Mouse (Mus musculus): ENCODE data around the gene Rbms1. TPM values are rescaled to one million over a fixed set of nuclear protein-coding genes. Genes with fewer than 3 reads are reported as not detected.

Gene Rbms1
- 10 to 100 TPM; 17.8 to 20.1 TPM for total RNA-seq (2021)
- long read RNA-seq, experiment 1, partial matches to known transcripts = 0 of 11 reads
- long read RNA-seq, experiment 1, other reads (novel, unspliced or antisense) = 9 of 11 reads
- long read RNA-seq, experiment 2, full-length matches to known transcripts = 4 of 20 reads
- long read RNA-seq, experiment 2, partial matches to known transcripts = 4 of 20 reads
- long read RNA-seq, experiment 2, other reads (novel, unspliced or antisense) = 12 of 20 reads

DNA sequence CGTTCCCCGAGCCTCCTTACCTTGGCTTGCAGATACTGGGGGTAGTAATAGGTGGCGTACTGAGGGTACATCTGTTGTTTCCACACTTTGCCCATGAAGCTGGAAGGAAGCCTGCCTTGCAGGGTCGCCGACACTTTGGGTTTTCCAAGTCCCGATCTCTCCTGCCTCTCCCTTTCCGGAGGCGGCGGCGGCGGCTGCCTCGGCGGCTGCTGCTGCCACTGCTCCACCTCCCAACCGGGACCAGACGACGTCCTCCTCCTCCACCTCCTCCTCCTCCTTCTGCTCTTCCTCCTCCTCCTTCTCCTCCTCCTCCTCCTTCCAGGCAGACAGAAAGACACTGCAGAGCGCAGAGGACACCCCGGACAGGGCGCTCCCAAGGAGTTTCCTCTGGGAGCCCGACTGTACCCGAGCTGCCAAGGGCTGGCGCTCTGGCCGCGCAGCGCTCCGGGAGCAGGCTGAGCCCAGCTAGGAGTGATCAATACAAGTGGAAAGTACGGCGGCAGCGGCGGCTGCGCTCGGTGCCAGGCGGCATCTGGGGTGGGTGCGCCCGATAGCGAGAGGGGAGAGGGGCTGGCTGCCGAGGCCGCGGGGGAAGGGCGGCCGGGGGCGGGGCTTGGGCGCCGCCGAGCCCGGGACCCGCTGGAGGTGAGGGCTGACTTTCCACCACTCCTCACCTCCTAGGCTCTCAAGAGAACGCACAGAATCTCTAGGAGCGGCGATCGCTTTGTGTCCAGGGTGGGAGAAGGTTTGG is at the start of gene Rbms1:
Gene Rbms1, minus strand, starts transcription at position 522 of the 751 bp plus-strand sequence.
- peak; percentile 63 to 76 for DNase-seq
- intact Hi-C loops (cut with DNase I) = loop anchor here (5.0 to 10.0 kb wide), 4 partner anchors 61 to 442 kb away; no protein-coding TSS in a partner anchor

DNA sequence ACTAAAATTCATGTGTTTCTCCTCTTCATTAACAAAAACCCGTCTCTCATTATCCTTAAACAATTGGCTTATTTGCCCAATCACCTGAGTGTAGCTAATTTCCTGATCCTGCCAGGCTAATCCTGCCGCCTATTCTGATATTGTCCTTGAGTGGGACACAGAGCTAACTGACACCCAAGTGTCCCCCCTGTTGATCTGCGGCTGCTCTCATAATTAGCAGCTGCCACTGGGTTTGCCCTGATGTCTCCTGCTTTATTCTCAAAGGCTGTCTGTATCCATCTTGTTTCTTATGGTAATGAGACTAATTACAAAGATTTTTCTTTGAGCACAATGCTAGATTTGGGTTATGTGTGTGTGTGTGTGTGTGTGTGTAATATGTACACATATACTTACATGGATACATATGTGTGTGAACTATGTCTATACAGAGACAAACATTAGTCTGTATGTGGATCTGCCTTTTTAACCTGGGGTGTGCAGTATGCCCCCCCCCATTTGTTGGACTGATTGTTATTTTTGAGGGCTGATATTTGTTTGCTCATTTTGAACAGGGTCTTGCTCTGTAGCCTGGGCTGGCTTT is 49.3 kb upstream of the Rbms1 start:
- intact Hi-C loops (cut with DNase I) = no loop called here
- no peak for DNase-seq

DNA sequence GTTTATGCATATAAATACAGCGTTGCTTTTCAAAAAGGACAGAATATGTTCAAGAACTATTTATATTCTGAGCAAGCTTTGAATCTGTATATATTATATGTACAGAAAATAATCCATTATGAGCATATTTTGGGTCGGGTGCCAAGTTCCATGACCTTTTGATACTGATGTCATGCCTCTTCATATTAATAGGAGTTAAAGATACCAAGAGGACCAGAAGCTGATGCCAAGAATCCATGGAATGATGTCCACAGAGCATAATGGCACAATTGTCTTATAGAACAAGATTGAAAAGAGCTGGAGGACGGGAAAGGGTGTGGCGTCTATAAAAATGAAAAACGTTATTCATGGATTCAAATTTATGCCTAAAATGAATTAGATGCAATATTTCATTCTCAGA is 23.3 kb upstream of the Rbms1 start:
- intact Hi-C loops (cut with DNase I) = no loop called here
- no peak for DNase-seq

DNA sequence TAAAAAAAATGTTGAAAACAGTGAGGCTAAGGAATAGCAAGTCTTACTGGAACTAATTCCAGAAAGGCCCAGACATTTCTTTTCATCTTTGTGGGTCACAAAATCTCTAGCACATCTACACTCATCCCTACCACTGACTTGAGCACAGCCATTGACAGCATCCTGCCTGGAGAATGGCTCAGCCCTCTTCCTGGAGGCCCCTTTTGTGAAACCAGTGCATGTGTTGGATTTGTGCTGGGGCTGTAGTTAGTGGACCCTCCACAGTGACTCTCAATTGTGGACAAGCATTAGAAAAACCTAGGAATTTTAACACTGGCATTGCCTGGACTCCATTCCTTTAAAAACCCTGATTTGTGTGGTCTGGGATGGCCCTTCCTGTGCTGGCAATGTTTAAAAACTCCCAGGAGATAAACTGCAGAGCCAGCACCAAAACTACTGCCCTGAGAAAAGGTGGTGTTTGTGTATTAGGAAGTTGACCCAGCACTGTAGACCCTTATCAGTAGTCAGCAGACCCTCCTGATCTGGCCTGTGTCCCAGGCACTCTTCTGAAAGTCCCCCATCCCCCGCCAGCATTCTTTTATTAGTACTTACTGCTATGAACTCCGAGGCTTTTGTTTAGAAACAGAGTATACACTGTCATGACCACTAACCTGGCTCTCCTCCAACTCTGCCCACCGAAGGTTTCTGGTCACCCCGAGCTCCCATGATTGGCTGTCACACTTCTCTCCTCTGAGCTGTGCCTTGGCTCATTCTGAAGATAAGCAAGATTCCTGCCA is 15.7 kb upstream of the Rbms1 start:
- DNase-seq = no peak
- intact Hi-C loops (cut with DNase I) = no loop called here

DNA sequence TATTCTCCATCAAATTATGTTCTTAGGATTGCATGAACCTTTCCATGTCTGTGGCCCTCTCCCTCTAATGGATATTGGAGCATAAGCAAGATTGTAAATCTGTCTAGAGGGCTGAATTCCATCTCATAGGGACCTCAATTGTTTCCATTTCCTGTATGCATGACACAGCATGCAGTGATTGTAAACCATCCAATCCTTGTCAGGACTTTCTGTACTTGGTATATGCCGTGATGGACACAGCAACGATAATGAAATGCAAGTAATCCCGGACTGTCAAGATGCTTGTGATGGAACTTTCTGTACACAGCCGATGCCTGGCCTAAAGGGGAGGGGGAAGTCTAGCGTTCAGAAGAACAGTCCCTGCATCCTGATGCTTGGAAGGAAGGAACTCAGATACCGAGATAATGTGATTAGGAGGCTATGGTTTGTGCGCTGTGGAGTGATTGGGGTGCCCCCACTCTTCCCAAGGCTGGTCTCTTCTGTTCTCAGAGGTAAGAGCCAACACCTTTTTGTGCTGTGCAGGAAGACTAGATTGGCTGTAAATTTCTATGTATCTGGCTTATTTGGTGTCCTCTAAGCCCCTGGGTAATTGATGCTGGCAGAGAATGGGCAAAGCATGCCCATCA is 9.3 kb upstream of the Rbms1 start:
- no peak for DNase-seq
- intact Hi-C loops (cut with DNase I) = no loop called here

DNA sequence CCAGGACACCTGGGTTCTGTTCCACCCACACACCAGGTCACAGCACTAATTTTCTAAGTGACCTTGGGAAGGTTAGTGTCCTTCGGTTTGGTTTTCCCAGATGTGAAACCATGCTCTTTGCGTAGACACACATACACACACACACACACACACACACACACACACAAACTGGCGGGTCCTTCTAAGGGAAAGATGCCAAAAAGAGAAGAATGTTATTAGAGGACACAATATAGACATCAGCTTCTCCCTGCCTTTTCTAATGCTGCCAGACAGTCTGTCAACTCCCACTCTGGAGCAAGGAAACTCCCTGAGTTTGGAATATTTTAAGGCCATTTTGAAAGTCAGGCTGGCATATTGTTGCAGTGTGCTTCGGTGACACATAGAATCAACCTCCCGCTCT is 624 bp upstream of the Rbms1 start:
- no peak for DNase-seq
- intact Hi-C loops (cut with DNase I) = loop anchor here (5.0 to 10.0 kb wide), 4 partner anchors 61 to 441 kb away; no protein-coding TSS in a partner anchor

DNA sequence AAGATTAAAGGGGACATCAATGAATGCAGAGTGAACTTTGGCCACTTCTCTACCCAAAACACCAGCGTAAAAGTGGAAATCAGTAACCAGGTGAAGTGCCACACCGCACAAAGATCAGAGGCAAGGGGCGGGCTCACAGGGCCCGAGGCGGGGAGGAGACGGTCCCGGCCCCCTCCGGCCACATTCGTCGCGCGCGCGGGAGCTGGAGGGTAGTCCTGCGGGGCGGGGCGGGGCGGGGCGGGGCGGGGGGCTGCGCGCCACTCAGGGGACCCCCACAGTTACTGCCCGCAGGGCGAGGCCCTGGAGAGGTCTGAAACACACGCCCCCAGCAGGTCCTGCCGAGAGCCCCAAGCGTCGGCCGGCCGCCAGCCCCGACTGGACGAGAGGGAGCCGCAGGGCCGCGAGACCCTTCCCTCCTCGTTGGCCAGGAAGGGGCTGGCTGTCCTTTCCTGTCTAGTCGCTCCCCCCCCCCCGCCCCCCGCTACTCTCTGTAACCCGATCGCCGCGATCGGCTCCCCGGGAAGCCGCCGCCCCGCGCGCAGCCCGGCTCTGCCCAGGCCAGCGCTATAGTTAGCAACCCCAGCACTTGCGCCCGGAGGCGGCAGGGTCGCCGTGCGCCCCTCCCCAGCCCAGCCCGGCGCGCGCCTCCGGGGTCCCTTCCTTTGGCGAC is 856 bp downstream of the Rbms1 start:
- intact Hi-C loops (cut with DNase I) = loop anchor here (5.0 to 10.0 kb wide), 4 partner anchors 60 to 443 kb away; no protein-coding TSS in a partner anchor
- peak; percentile 55 to 62 for DNase-seq

DNA sequence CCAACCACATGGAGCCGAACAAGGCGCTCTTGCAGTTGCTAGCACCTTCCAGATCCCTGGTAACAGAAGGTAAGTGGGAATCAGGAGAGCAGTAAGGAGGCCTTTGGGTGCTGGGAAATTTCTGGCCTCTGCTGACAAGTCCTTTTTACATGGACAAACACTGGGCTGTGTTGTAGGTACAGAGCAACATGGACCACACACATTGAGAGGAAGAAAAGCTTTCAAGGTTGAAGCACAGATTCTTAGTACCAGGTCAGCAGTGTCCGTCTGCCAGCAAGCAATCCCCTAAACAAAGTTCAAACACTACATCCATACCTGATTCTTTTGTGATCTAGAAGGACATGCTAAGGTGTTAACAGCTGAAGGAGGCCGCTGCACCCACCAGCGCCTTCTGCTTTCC is 1.7 kb downstream of the Rbms1 start:
- no peak for DNase-seq
- intact Hi-C loops (cut with DNase I) = loop anchor here (5.0 to 10.0 kb wide), 4 partner anchors 59 to 444 kb away; no protein-coding TSS in a partner anchor

DNA sequence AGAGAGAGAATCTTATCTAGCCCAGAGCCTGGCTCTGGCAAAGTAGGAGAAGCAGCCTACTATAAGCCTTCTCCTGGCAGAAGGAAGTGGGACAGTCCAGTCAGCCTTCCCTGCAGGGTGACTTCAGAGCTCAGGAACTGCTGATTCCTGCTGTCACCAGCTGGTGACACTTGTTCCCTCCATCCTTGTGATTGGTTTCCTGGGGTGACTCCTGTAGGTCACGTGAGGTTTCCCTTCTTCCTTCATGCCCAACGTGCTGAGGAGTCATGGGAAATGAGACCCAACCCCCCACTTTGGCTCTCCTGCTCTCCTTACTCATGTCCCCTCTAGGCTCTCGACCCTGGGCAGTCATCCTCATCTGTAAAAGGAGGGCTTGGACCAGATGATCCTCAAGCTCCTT is 14.8 kb downstream of the Rbms1 start:
- intact Hi-C loops (cut with DNase I) = no loop called here
- DNase-seq = no peak

DNA sequence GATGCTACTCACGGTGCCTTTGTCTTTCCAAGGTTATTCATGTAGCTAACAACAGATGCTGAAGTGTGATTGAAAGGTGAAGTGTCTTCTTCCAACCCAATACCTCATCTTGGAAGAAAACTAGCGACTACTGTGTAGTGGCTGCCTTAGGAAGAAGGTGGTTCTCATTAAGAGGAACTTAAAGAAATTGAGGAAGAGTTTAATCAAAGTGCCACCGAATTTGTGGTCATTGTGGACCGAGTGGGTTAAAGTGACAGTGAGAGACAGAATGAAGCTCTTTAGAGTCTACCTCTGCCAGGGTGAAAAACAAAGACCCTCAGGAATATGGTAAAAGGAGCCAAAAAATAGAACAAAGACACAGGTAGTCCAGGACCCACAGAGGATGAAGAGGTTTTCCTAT is 15.2 kb downstream of the Rbms1 start:
- intact Hi-C loops (cut with DNase I) = no loop called here
- no peak for DNase-seq

DNA sequence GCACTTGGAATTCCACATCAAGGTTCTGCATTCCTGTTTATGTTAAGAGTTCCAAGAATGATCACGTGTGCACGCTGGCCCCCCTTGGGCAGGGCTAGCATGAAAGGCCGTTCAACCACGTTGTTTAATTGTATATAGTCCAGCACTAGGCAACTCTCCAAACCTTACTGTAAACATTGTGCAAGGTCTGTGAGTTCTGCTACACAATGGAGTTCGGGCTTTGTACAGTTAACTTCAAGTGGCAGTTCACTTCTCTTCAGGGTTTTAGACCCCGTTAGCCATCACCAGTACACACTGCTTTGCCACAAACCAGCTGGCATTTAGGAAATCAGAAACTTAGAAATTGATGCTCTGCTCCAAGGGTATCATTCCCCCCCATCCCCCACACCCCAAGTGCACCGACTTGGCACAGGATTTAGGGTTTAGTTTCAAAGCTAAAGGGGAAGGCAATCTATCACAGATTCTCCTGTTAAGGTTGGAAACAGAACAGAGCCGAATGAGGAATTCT is 22.5 kb downstream of the Rbms1 start:
- DNase-seq = no peak
- intact Hi-C loops (cut with DNase I) = no loop called here

DNA sequence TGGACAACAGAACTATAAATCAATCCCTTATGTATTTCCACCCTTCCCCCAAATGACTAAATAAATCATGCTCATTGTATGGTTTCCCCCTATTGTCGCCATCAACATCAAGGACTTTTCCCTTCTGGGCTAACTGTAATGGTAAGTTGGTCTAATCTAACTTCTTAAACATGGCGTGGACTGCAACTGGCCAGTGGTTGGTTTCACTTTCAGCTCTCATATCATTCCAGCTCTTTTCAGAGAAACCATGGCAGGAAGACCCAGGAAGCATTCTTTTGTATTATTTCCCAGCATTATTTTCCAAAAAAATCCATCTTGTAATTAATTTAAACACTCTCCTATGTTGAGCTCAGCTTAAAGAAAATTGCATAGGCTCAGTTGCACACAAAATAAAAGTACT is 23.0 kb downstream of the Rbms1 start:
- no peak for DNase-seq
- intact Hi-C loops (cut with DNase I) = no loop called here

DNA sequence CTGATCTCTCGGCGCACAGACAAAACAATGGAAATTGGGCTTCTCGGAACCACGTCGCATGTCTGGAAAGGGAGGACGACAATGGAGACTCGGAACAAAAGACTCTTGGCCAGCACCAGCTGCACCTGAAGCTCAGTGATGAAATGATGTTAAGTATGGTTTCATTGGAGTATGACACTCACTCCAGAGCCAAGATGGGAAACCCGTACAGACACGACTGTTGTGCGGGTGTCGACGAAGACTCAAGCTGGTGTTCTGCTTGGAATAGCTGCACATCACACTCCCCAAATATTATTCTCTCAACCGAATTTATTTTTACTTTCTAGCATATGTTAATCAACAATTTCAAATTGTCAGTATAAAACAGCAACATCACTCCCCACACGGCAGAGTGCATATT is 26.1 kb downstream of the Rbms1 start:
- no peak for DNase-seq
- intact Hi-C loops (cut with DNase I) = no loop called here

DNA sequence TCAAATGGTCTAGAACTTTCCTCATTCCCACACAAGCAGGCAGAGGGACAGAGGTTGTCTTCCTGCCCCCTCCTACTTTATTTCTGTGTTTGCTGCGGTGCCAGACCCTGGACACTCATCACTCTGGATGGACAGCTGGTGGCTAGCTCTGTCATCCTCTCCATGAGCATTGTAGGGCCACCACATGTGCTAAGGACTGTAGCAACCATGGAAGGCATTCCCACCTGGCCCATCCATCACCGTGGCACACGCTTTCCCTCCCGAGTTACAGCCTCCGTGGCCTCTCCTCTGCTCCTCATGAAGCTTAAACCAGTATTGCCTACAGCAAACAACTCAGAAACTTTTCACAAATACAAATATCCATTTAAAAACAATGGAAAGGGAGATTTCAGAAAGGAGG is 34.0 kb downstream of the Rbms1 start:
- intact Hi-C loops (cut with DNase I) = no loop called here

DNA sequence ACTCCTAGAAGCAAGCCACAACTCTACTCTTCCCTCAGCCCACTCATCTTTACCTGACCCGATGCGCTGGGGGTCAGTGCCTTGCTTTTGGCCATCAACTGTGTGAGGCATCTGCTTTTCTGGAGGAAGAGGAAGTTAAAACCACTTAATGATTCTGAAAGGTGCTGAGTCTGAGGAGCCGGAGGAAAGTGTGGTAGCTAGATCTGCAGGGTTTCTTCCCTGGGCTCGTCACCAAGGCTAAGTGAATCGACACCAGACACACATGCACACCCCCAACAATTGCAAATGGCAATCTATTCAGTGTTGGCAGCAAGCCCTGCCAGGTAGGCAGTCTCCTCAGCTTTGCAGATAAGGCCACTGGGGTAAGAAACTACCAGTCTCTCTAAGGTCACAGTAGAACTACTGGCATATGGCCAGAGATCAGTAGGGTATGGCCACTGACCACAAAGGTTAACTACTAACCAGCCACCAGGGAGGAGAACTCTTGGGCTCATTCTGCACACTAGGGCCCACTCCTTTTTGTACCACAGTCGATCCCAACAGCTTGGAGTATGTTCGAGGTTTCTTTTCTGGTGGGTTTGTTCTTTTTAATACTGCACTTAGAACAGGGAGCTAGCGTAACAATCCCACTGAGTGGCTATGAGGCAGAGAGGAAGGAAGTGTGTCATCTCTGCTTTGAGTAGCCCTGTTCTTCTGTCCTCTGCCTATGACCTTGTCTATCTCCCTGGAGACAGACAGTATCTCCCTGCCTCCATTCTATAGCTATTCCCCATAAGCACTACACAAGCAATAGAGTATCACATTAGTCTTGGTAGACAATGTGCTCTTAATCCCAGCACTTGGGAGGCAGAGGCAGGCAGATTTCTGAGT is 34.9 kb downstream of the Rbms1 start:
- DNase-seq = no peak
- intact Hi-C loops (cut with DNase I) = no loop called here

More for the DNA sequence above, 34.0 kb downstream of the Rbms1 start:
- no peak for DNase-seq

DNA sequence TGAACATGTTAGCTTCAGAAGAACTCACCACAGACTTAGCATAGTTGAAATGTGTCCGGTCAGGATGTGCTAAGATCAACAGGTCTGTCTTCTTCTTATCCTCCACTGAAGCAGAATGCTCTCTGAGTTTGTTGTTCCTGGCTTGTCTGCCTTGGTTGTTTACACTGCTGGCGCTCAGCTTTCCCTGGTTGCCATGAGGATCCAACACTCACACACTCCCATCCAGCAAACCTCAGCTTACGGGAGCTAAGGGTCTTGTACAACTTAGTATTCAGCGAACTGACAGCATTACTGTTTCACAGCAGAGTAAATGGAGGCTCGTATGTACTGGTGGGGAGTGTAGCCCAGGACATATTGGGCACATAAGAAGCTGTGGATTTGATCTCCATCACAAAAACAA is 37.9 kb downstream of the Rbms1 start:
- no peak for DNase-seq
- intact Hi-C loops (cut with DNase I) = no loop called here

DNA sequence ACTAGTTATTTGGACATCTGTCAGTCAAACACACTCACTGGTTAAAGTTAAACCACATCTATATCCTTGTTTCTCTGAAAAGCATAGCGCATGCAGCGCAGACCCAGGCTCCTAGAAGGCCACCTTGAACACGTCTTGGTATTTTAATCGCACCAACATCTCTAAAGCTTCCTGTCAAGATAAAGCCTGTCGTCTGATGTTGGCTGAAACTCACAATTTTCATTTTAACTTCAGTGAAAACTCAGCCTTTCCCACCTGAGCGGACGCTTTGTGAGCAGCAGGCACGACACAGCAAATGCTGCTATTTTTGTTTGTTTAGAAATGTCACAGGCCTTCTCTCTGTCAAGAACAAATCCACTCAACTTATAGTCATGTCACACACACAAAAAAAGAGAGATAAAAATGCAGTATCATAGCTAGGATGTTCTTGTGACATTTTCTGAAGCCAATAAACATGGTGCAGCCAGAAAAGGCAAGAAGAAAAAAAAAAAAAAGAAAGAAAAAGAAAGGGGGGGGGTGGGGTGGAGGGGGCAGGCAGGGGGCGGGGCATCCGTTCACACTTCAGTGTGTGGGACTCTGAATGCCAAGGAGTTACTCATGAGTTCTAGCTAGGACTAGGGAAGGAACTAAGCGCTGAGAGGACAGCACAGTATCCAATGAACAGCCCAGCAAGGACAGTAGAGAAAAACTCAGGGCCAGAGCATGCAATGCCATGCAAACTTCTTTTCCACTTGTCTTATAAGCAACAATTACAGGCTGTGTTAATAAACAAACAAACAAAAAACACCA is 39.0 kb downstream of the Rbms1 start:
- no peak for DNase-seq
- intact Hi-C loops (cut with DNase I) = no loop called here

DNA sequence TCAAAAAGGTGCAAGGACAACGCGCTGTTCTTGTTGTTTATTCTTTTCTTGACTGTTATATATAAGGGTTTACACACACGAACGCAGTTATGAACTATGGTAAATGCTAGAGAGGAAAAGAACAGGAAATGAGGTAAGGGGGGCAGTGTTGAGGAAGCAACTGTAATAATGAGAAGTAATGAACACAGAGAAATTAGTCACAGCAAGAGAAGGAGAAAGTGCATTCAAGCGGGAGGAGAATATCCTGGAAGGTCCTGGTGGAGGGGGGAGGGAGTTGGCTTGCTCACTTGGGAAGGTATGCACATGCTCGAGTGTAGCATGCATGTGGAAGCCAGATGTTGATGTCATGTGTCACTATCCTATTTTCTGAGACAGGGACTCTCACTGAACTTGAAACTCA is 39.9 kb downstream of the Rbms1 start:
- no peak for DNase-seq
- intact Hi-C loops (cut with DNase I) = no loop called here

Data from gastrocnemius, postnatal 36 days (tissue).